Mouse (Mus musculus): Measurements from ENCODE around the gene Itgax. TPM values are rescaled to one million over a fixed set of nuclear protein-coding genes. Genes with fewer than 3 reads are reported as not detected.

The Itgax gene
- polyA plus RNA-seq, 1 experiment from 2014 or later: not detected

Other genes with a start within 250 kb of the Itgax start
- 0.87 and 1.3 TPM in 2 replicates for gene Prss53, start 238.6 kb upstream of the Itgax start, polyA plus RNA-seq (2015; fragmentation: Nextera tagmentation; extraction: Ambion mirVana)
- not detected in 2 replicates for gene Gm21974, start 234.1 kb upstream of the Itgax start, polyA plus RNA-seq (2015; fragmentation: Nextera tagmentation; extraction: Ambion mirVana)
- 63.9 and 74.4 TPM in 2 replicates for gene Vkorc1, start 233.9 kb upstream of the Itgax start, polyA plus RNA-seq (2015; fragmentation: Nextera tagmentation; extraction: Ambion mirVana)
- gene Bckdk, start 225.5 kb upstream of the Itgax start, polyA plus RNA-seq (2015; fragmentation: Nextera tagmentation; extraction: Ambion mirVana): 79.4 and 81.7 TPM in 2 replicates
- gene Kat8, start 217.0 kb upstream of the Itgax start, polyA plus RNA-seq (2015; fragmentation: Nextera tagmentation; extraction: Ambion mirVana): 53.3 and 55.4 TPM in 2 replicates
- gene Prss8, start 199.4 kb upstream of the Itgax start, polyA plus RNA-seq (2015; fragmentation: Nextera tagmentation; extraction: Ambion mirVana): 0.19 and 0.32 TPM in 2 replicates
- 13.2 TPM in 2 replicates for gene Prss36, start 182.8 kb upstream of the Itgax start, polyA plus RNA-seq (2015; fragmentation: Nextera tagmentation; extraction: Ambion mirVana)
- gene Fus, start 162.1 kb upstream of the Itgax start, polyA plus RNA-seq (2015; fragmentation: Nextera tagmentation; extraction: Ambion mirVana): 342 and 386 TPM in 2 replicates
- 4.9 and 5.1 TPM in 2 replicates for gene Pycard, start 135.7 kb upstream of the Itgax start, polyA plus RNA-seq (2015; fragmentation: Nextera tagmentation; extraction: Ambion mirVana)
- not detected in 2 replicates for gene Trim72, start 125.6 kb upstream of the Itgax start, polyA plus RNA-seq (2015; fragmentation: Nextera tagmentation; extraction: Ambion mirVana)
- 0.99 and 1.1 TPM in 2 replicates for gene Itgam, start 66.9 kb upstream of the Itgax start, polyA plus RNA-seq (2015; fragmentation: Nextera tagmentation; extraction: Ambion mirVana)
- not detected in 2 replicates for gene Gm49368, start 66.9 kb upstream of the Itgax start, polyA plus RNA-seq (2015; fragmentation: Nextera tagmentation; extraction: Ambion mirVana)
- gene Itgad, start 24.8 kb downstream of the Itgax start, polyA plus RNA-seq (2015; fragmentation: Nextera tagmentation; extraction: Ambion mirVana): not detected in 2 replicates
- gene Cox6a2, start 76.8 kb downstream of the Itgax start, polyA plus RNA-seq (2015; fragmentation: Nextera tagmentation; extraction: Ambion mirVana): 0.39 TPM in 1 of 2 replicates, not detected in the other
- 10.4 and 11.2 TPM in 2 replicates for gene Armc5, start 107.8 kb downstream of the Itgax start, polyA plus RNA-seq (2015; fragmentation: Nextera tagmentation; extraction: Ambion mirVana)
- 9.1 and 9.9 TPM in 2 replicates for gene 9130023H24Rik, start 108.5 kb downstream of the Itgax start, polyA plus RNA-seq (2015; fragmentation: Nextera tagmentation; extraction: Ambion mirVana)
- gene Tgfb1i1, start 117.3 kb downstream of the Itgax start, polyA plus RNA-seq (2015; fragmentation: Nextera tagmentation; extraction: Ambion mirVana): 15.0 and 16.8 TPM in 2 replicates
- not detected in 2 replicates for gene Slc5a2, start 136.1 kb downstream of the Itgax start, polyA plus RNA-seq (2015; fragmentation: Nextera tagmentation; extraction: Ambion mirVana)
- gene BC017158, start 168.6 kb downstream of the Itgax start, polyA plus RNA-seq (2015; fragmentation: Nextera tagmentation; extraction: Ambion mirVana): 12.5 and 16.4 TPM in 2 replicates